Mouse (Mus musculus) macrophage (primary cell): ENCODE data around the gene Thoc3. TPM values are rescaled to one million over a fixed set of nuclear protein-coding genes. Genes with fewer than 3 reads are reported as not detected.

Source experiments
- H3K27ac ChIP-seq: fragments of 350-480 bp; formaldehyde crosslinking; 2 replicates; pipeline ENCODE4 v1.9.0; 2021
- H3K36me3 ChIP-seq: fragments of 350-480 bp; formaldehyde crosslinking; 2 replicates; pipeline ENCODE4 v1.9.0; 2021; ENCODE audit errors: inconsistent target
- H3K4me3 ChIP-seq: fragments of 350-480 bp; formaldehyde crosslinking; 2 replicates; pipeline ENCODE4 v1.9.0; 2021; ENCODE audit errors: inconsistent target
- H3K79me2 ChIP-seq: fragments of 350-480 bp; formaldehyde crosslinking; 2 replicates; pipeline ENCODE4 v1.9.0; 2021; ENCODE audit errors: inconsistent target
- WGBS: methylation state at CpG from one replicate; pipeline ENCODE4 v1.1.7; 2026; ENCODE audit warnings: inconsistent platforms; ENCODE audit not compliant: missing documents; 5-methylcytosine and 5-hydroxymethylcytosine counted together
- polyA plus RNA-seq: library from polyadenylated mRNA; stranded (reverse); fragments of 250-400 nt; gene quantifications from 3 replicates; pipeline ENCODE4 v1.2.4, GENCODE M21; 2018; ENCODE audit warnings: inconsistent platforms

Gene Thoc3
- polyA plus RNA-seq, 1 experiment from 2014 or later = 17.5 TPM

DNA sequence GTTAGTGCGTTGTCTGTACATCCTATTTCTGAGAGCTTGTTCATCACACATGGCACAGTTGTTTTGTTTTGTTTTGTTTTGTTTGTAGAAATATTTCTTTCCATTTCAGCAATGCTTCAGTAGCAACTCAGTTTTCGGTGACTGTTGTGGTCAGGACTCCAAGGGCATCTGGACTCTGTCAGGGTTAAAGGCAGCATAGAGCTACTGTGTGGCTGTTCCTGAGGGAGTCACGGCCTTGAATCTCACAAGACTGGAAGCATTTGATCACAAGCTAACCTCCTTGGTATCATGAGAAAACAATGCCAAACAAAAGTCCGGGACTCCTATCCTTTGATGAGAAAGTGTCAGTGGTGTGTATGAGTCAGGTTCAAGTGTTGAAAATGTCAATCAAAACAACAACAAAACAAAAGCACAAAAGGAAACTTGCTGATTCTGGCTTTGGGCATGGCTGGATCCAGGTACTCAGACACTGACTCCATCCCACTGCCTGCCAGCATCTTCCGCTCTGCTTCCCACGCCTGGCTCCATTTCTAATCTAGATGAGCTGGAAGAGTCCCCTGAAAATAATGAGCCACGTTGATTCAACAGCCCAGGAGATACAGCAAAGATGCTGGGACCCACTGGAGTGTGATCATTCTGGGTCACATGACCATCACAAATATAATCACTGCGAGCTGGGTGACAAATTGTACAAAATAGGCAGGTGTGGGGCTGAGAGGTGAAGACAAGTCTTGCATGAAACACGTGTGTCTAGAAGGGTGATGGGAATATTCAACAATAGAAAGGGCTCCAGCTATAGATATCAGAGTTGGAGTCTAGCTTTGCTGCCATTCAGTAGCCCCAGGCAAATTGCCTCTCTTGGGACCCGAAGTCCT lies 41.6 kb downstream of the Thoc3 start:
- Histone ChIP-seq H3K4me3 (no peak overlapping the region), H3K79me2 (no peaks in the 10 kb centered on the region), H3K27ac (no peak overlapping the region), H3K36me3 (no peaks in the 10 kb centered on the region)
- 86% methylated on average over 10 of the region's 10 CpGs for WGBS

- 36% methylated on average over 2 of the region's 2 CpGs for WGBS
- Histone ChIP-seq H3K4me3 (no peak overlapping the region), H3K27ac (no peak overlapping the region), H3K36me3 (no peaks in the 10 kb centered on the region), H3K79me2 (no peaks in the 10 kb centered on the region)
Measured at GRCm38 (mm10) chr13:54425269-54425668, 43.4 kb downstream of the Thoc3 start.

- WGBS = 94% methylated on average over 12 of the region's 12 CpGs
- no peaks in the 10 kb centered on the region for H3K36me3 ChIP-seq
- H3K79me2 ChIP-seq = no peaks in the 10 kb centered on the region
- no peak overlapping the region for H3K27ac ChIP-seq
- no peak overlapping the region for H3K4me3 ChIP-seq
Measured at GRCm38 (mm10) chr13:54420226-54420625, 48.4 kb downstream of the Thoc3 start.

GRCm38 (mm10) chr13:54418781-54419327 lies 49.8 kb downstream of the Thoc3 start:
- H3K79me2 ChIP-seq = no peaks in the 10 kb centered on the region
- no peak overlapping the region for H3K27ac ChIP-seq
- no peaks in the 10 kb centered on the region for H3K36me3 ChIP-seq
- H3K4me3 ChIP-seq = no peak overlapping the region
- WGBS = 95% methylated on average over 10 of the region's 10 CpGs

- Histone ChIP-seq H3K79me2 (no peaks in the 10 kb centered on the region), H3K27ac (no peak overlapping the region), H3K4me3 (no peak overlapping the region), H3K36me3 (no peaks in the 10 kb centered on the region)
- 98% methylated on average over 4 of the region's 4 CpGs for WGBS
Measured at GRCm38 (mm10) chr13:54415059-54415458, 53.6 kb downstream of the Thoc3 start.

GRCm38 (mm10) chr13:54412721-54413120 lies 55.9 kb downstream of the Thoc3 start:
- 58% methylated on average over 4 of the region's 4 CpGs for WGBS
- Histone ChIP-seq H3K27ac (no peak overlapping the region), H3K79me2 (no peaks in the 10 kb centered on the region), H3K4me3 (no peak overlapping the region), H3K36me3 (no peaks in the 10 kb centered on the region)

- WGBS = 14% methylated on average over 7 of the region's 7 CpGs
- no peak overlapping the region for H3K27ac ChIP-seq
Measured at GRCm38 (mm10) chr13:54412236-54412635, 56.4 kb downstream of the Thoc3 start.

GRCm38 (mm10) chr13:54411656-54412055 lies 57.0 kb downstream of the Thoc3 start:
- H3K79me2 ChIP-seq = no peaks in the 10 kb centered on the region
- no peak overlapping the region for H3K4me3 ChIP-seq
- WGBS = 80% methylated on average over 3 of the region's 3 CpGs
- H3K36me3 ChIP-seq = no peaks in the 10 kb centered on the region
- no peak overlapping the region for H3K27ac ChIP-seq

More at GRCm38 (mm10) chr13:54412236-54412635, 56.4 kb downstream of the Thoc3 start:
- Histone ChIP-seq H3K36me3 (no peaks in the 10 kb centered on the region), H3K79me2 (no peaks in the 10 kb centered on the region), H3K4me3 (no peak overlapping the region)

Other genes with a start within 250 kb of the Thoc3 start
- gene Cplx2, start 97.5 kb downstream of the Thoc3 start, polyA plus RNA-seq = not detected in 3 replicates
- 2.8 to 7.0 TPM (median 4.7 TPM) in 3 replicates for gene Simc1, start 34.9 kb upstream of the Thoc3 start, polyA plus RNA-seq
- 57.4 to 59.9 TPM (median 57.6 TPM) in 3 replicates for gene 4833439L19Rik, start 96.6 kb upstream of the Thoc3 start, polyA plus RNA-seq
- 9.2 to 23.9 TPM (median 19.0 TPM) in 3 replicates for gene Arl10, start 106.2 kb upstream of the Thoc3 start, polyA plus RNA-seq
- gene Nop16, start 121.2 kb upstream of the Thoc3 start, polyA plus RNA-seq = 17.0 to 43.5 TPM (median 34.3 TPM) in 3 replicates
- gene Higd2a, start 121.4 kb upstream of the Thoc3 start, polyA plus RNA-seq = 73.7 to 134 TPM (median 97.0 TPM) in 3 replicates
- 24.7 to 63.7 TPM (median 59.0 TPM) in 3 replicates for gene Cltb, start 142.5 kb upstream of the Thoc3 start, polyA plus RNA-seq
- 29.7 to 65.4 TPM (median 34.7 TPM) in 3 replicates for gene Faf2, start 152.9 kb upstream of the Thoc3 start, polyA plus RNA-seq
- 62.2 to 71.1 TPM (median 68.0 TPM) in 3 replicates for gene Rnf44, start 225.1 kb upstream of the Thoc3 start, polyA plus RNA-seq
- gene Cdhr2, start 232.6 kb upstream of the Thoc3 start, polyA plus RNA-seq = not detected in 3 replicates